Mouse (Mus musculus) bone marrow, adult 2 months (tissue): ENCODE measurements around the gene Btnl6.

Experiments used
- CTCF ChIP-seq: fragments of 200-500 bp; IDR thresholded peaks from 2 replicates; pipeline ENCODE4 v1.5.1; 2011; ENCODE audit warnings: low read length, control low read depth; ENCODE audit not compliant: control insufficient read depth, insufficient read depth
- POLR2A ChIP-seq: fragments of 200-500 bp; IDR thresholded peaks from 2 replicates; pipeline ENCODE4 v1.6.1; 2011; ENCODE audit warnings: low read depth, mild to moderate bottlenecking, control low read depth, low read length, borderline replicate concordance; ENCODE audit not compliant: control insufficient read depth

GRCm38 (mm10) chr17:34496539-34496938 is 20.6 kb downstream of the Btnl6 start:
- TF ChIP-seq CTCF (no peak), POLR2A (no peak)
